Mouse (Mus musculus): ENCODE measurements around the gene Cab39. TPM values are rescaled to one million over a fixed set of nuclear protein-coding genes. Genes with fewer than 3 reads are reported as not detected.

Cab39 gene
- polyA plus RNA-seq, 1 experiment from 2014 or later, result 13.9 TPM

DNA sequence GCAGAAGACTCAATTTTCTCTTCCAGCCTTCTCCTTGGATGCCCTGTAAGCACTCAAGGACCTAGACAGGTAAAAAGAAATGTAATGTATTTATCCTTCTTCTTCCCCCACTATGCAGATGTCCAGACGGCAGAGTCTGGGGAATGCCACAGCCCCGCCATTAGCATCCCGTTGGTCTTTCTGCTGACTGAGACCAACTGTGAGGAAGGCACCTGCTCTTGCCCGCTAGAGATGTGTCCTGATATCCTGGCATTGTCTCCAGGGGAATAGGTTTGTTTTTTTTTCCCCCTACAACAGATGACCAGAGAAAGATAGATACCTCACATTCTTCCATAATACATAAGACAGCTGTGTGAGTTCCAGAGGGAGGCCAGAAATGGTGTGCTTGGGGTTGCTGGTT, 28.9 kb upstream of the Cab39 start:
- no peak overlapping the region for H3K9ac ChIP-seq (replicated peaks)
- WGBS (ENCODE audit: insufficient replicate concordance), result 72% methylated on average over 4 of the region's 4 CpGs
- DNase-seq, result no peak
- no peak for ATAC-seq
- no peak overlapping the region for H3K4me3 ChIP-seq (ENCODE audit: low read depth, low read length)
- no peak overlapping the region for H3K27ac ChIP-seq (ENCODE audit: low read depth)
- no peaks in the 10 kb centered on the region for H3K4me1 ChIP-seq (ENCODE audit: insufficient read depth)
- no peak for TF ChIP-seq EP300 (IDR thresholded peaks at IDR 0.05; ENCODE audit: low read depth)
- no peaks in the 10 kb centered on the region for H3K9me3 ChIP-seq (ENCODE audit: low read length)
- H3K27me3 ChIP-seq (ENCODE audit: insufficient read depth, low read length), result no peaks in the 10 kb centered on the region
- H3K4me2 ChIP-seq (ENCODE audit: low read depth, low read length), result no peak overlapping the region
- H3K36me3 ChIP-seq (replicated peaks; ENCODE audit: insufficient read depth, low read length), result no peaks in the 10 kb centered on the region

DNA sequence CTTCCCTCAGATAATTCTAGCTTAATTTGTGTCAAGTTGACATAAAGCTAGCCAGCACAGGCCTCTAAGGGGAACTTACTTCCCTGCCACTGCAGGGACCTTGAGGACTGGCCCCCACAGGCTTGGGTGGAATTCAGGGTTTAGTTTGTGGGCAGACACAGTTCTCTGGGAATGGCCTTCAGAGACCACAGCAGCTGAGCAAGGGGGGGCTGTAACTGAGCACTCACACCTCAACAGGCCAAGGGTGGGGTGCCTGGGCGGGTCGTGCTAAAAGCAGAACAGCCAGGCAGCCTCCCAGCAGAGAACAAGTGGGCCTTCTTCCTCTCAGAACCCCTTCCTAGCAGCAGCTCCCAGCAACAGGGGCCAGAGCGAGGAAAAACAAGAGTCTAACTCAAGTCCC, 27.1 kb upstream of the Cab39 start:
- no peak for DNase-seq
- Histone ChIP-seq H3K9ac (replicated peaks) (no peak overlapping the region), H3K9me3 (ENCODE audit: low read length) (no peaks in the 10 kb centered on the region), H3K4me2 (ENCODE audit: low read depth, low read length) (no peak overlapping the region), H3K27me3 (ENCODE audit: insufficient read depth, low read length) (no peaks in the 10 kb centered on the region), H3K27ac (ENCODE audit: low read depth) (no peak overlapping the region), H3K4me3 (ENCODE audit: low read depth, low read length) (no peak overlapping the region), H3K36me3 (replicated peaks; ENCODE audit: insufficient read depth, low read length) (no peaks in the 10 kb centered on the region), H3K4me1 (ENCODE audit: insufficient read depth) (no peaks in the 10 kb centered on the region)
- no peak for TF ChIP-seq CTCF (IDR thresholded peaks at IDR 0.05; ENCODE audit: low read depth)
- TF ChIP-seq EP300 (IDR thresholded peaks at IDR 0.05; ENCODE audit: low read depth), result no peak
- no peak for ATAC-seq
- 39% methylated on average over 3 of the region's 3 CpGs for WGBS (ENCODE audit: insufficient replicate concordance)

DNA sequence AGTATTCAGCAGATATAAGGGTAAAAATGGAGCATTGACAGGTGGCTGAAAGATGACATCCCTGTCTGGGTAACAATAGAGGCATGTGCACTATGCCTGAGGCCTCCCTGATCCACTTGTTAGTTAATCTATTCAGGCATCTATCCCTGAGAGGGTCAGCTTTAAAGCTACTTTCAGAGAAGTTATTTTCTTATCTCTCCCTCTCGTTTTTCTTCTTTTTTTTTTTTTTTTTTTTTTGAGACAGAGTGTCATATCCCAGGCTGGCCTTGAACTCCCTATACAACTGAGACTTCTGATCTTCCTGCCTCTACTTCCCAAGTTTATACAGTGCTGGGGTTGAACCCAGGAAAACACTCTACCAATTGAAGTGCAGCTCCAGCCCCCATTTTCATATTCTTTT, 25.5 kb upstream of the Cab39 start:
- H3K4me1 ChIP-seq (ENCODE audit: insufficient read depth), result no peaks in the 10 kb centered on the region
- H3K4me3 ChIP-seq (ENCODE audit: low read depth, low read length), result no peak overlapping the region
- H3K27me3 ChIP-seq (ENCODE audit: insufficient read depth, low read length), result no peaks in the 10 kb centered on the region
- H3K9ac ChIP-seq (replicated peaks), result no peak overlapping the region
- no peaks in the 10 kb centered on the region for H3K36me3 ChIP-seq (replicated peaks; ENCODE audit: insufficient read depth, low read length)
- H3K27ac ChIP-seq (ENCODE audit: low read depth), result no peak overlapping the region
- 50% methylated on average over 1 of the region's 1 CpGs for WGBS (ENCODE audit: insufficient replicate concordance)
- no peaks in the 10 kb centered on the region for H3K9me3 ChIP-seq (ENCODE audit: low read length)
- TF ChIP-seq EP300 (IDR thresholded peaks at IDR 0.05; ENCODE audit: low read depth) (no peak), CTCF (IDR thresholded peaks at IDR 0.05; ENCODE audit: low read depth) (no peak)
- DNase-seq, result no peak
- H3K4me2 ChIP-seq (ENCODE audit: low read depth, low read length), result no peak overlapping the region
- no peak for ATAC-seq

DNA sequence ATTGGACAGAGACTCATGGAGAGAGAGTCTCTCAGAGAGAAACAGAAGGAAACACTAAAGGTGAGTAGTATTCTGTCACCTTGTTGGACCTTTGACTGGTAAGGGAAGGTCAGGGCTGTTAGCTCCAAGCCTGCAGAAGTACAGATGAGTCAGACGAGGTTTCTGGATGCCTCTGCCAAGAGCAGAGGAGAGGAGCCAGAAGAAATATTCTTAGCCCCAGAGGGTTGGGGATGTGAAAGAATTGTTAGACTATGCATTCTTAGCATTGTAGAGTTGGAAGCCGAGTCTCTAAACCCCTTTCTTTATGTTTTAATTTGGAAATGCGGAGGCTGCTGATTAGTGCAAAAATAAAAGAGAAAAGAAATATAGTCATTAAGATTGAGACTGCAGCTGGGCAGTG, 21.3 kb upstream of the Cab39 start:
- no peak overlapping the region for H3K27ac ChIP-seq (ENCODE audit: low read depth)
- ATAC-seq (no peak), DNase-seq (no peak)
- no peaks in the 10 kb centered on the region for H3K9me3 ChIP-seq (ENCODE audit: low read length)
- no peaks in the 10 kb centered on the region for H3K4me1 ChIP-seq (ENCODE audit: insufficient read depth)
- WGBS (ENCODE audit: insufficient replicate concordance), result 68% methylated on average over 3 of the region's 3 CpGs
- no peaks in the 10 kb centered on the region for H3K36me3 ChIP-seq (replicated peaks; ENCODE audit: insufficient read depth, low read length)
- H3K9ac ChIP-seq (replicated peaks), result no peak overlapping the region
- TF ChIP-seq EP300 (IDR thresholded peaks at IDR 0.05; ENCODE audit: low read depth) (no peak), CTCF (IDR thresholded peaks at IDR 0.05; ENCODE audit: low read depth) (no peak)
- H3K27me3 ChIP-seq (ENCODE audit: insufficient read depth, low read length), result no peaks in the 10 kb centered on the region
- H3K4me2 ChIP-seq (ENCODE audit: low read depth, low read length), result no peak overlapping the region
- H3K4me3 ChIP-seq (ENCODE audit: low read depth, low read length), result no peak overlapping the region

DNA sequence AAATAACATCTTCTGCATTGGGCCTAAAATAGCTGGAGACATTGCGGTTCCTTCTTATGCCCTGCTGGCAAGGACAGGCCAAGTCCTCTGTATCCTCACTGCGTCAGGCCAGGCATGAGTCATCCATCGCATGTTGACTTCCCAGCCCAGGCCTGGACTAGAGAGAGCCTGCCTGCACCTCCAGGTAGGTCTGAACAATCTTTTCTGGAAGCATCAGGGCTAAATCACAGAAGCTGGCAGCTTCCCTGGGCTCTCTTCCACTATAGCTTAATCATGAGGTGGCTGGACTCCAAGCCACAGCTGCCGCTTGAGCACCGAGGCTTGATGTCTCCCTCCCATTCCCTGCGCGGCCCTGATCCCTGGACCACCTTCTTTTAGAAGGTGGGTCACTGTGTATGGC, 18.1 kb upstream of the Cab39 start:
- no peak overlapping the region for H3K4me3 ChIP-seq (ENCODE audit: low read depth, low read length)

DNA sequence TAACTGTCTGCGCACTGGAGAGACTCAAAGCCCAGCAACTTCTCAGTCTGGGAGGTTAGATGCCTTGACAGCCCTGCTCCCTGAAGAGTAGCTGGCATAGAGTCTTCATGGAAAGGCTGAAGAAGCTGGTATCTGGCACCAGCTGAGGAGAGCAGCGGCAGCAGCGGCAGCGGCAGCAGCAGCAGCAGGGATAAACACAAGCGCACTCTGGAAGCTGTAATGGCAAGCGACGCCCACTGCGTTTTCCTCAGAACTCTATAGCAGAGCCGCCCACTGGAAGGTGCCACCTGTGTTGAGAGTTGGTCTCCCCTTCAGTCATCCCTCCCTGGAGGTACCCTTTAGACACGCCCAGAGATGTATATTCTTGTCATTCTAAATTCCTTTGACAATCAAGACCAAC, 17.1 kb upstream of the Cab39 start:
- no peak for ATAC-seq
- H3K27me3 ChIP-seq (ENCODE audit: insufficient read depth, low read length), result no peaks in the 10 kb centered on the region
- no peak overlapping the region for H3K4me2 ChIP-seq (ENCODE audit: low read depth, low read length)
- TF ChIP-seq CTCF (IDR thresholded peaks at IDR 0.05; ENCODE audit: low read depth), result no peak
- TF ChIP-seq EP300 (IDR thresholded peaks at IDR 0.05; ENCODE audit: low read depth), result no peak
- H3K9ac ChIP-seq (replicated peaks), result no peak overlapping the region
- no peak for DNase-seq
- H3K36me3 ChIP-seq (replicated peaks; ENCODE audit: insufficient read depth, low read length), result no peaks in the 10 kb centered on the region
- H3K9me3 ChIP-seq (ENCODE audit: low read length), result no peaks in the 10 kb centered on the region
- H3K4me3 ChIP-seq (ENCODE audit: low read depth, low read length), result no peak overlapping the region
- WGBS (ENCODE audit: insufficient replicate concordance), result 54% methylated on average over 10 of the region's 10 CpGs
- no peak overlapping the region for H3K27ac ChIP-seq (ENCODE audit: low read depth)
- no peaks in the 10 kb centered on the region for H3K4me1 ChIP-seq (ENCODE audit: insufficient read depth)

More for the DNA sequence above, 18.1 kb upstream of the Cab39 start:
- DNase-seq (no peak), ATAC-seq (no peak)
- no peaks in the 10 kb centered on the region for H3K9me3 ChIP-seq (ENCODE audit: low read length)
- no peaks in the 10 kb centered on the region for H3K36me3 ChIP-seq (replicated peaks; ENCODE audit: insufficient read depth, low read length)
- WGBS (ENCODE audit: insufficient replicate concordance), result 79% methylated on average over 7 of the region's 7 CpGs
- H3K27ac ChIP-seq (ENCODE audit: low read depth), result no peak overlapping the region
- no peaks in the 10 kb centered on the region for H3K4me1 ChIP-seq (ENCODE audit: insufficient read depth)
- no peak overlapping the region for H3K9ac ChIP-seq (replicated peaks)
- no peaks in the 10 kb centered on the region for H3K27me3 ChIP-seq (ENCODE audit: insufficient read depth, low read length)
- H3K4me2 ChIP-seq (ENCODE audit: low read depth, low read length), result no peak overlapping the region
- TF ChIP-seq EP300 (IDR thresholded peaks at IDR 0.05; ENCODE audit: low read depth), result no peak
- TF ChIP-seq CTCF (IDR thresholded peaks at IDR 0.05; ENCODE audit: low read depth), result no peak

DNA sequence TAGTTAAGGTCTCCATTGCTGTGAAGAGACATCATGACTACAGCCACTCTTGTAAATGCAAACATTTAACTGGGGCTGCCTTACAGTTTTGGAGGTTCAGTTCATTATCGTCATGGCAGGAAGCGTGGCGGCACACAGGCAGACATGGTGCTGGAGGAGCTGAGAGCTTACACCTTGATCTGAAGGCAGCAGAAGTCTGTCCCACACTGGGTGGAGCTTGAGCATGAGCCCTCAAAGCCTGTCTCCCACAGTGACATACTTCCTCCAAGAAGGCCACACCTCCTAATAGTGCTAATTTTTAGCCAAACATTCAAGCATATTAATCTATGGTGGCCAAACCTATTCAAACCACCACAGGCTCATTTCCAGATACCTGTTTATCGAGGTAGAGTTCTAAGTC, 14.8 kb upstream of the Cab39 start, which contains the start of gene A630001G21Rik:
Gene A630001G21Rik, minus strand, starts transcription at position 208 of the 400 bp plus-strand sequence.
- Histone ChIP-seq H3K4me2 (ENCODE audit: low read depth, low read length) (no peak within 1 kb of the TSS), H3K36me3 (replicated peaks; ENCODE audit: insufficient read depth, low read length) (no peaks in the 10 kb centered on the region), H3K4me3 (ENCODE audit: low read depth, low read length) (no peak within 1 kb of the TSS), H3K27me3 (ENCODE audit: insufficient read depth, low read length) (no peaks in the 10 kb centered on the region), H3K4me1 (ENCODE audit: insufficient read depth) (no peaks in the 10 kb centered on the region), H3K27ac (ENCODE audit: low read depth) (no peak within 1 kb of the TSS), H3K9ac (replicated peaks) (no peak within 1 kb of the TSS), H3K9me3 (ENCODE audit: low read length) (no peaks in the 10 kb centered on the region)
- 82% methylated on average over 4 of the region's 4 CpGs for WGBS (ENCODE audit: insufficient replicate concordance)
- TF ChIP-seq EP300 (IDR thresholded peaks at IDR 0.05; ENCODE audit: low read depth) (no peak), CTCF (IDR thresholded peaks at IDR 0.05; ENCODE audit: low read depth) (no peak)
- ATAC-seq, result no peak
- no peak for DNase-seq

Measured in liver, postnatal 0 days (tissue).